Mouse (Mus musculus) forebrain, embryonic 15.5 days (tissue): ENCODE results near the gene Casq1. TPM values are rescaled to one million over a fixed set of nuclear protein-coding genes. Genes with fewer than 3 reads are reported as not detected.
A peak's percentile ranks its signal among the peaks of the same experiment; 100 is the strongest.

Experiments used
- ATAC-seq: fragments of 200-750 bp; cut with Nextera tagmentation; replicated peaks from 2 replicates; pipeline ENCODE4 v1.8.0; 2017; ENCODE audit warnings: mild to moderate bottlenecking, moderate TSS enrichment, moderate library complexity
- H3K27ac ChIP-seq: fragments of 300-500 bp; sonication (generic); replicated peaks from 2 replicates; pipeline ENCODE4 v1.5.1; 2015; ENCODE audit warnings: mild to moderate bottlenecking, inconsistent platforms
- H3K27me3 ChIP-seq: fragments of 300-500 bp; sonication (generic); 2 replicates; pipeline ENCODE4 v1.6.1; 2015; ENCODE audit warnings: inconsistent platforms
- H3K36me3 ChIP-seq: fragments of 300-500 bp; sonication (generic); 2 replicates; pipeline ENCODE4 v1.6.1; 2015; ENCODE audit warnings: mild to moderate bottlenecking, inconsistent platforms
- H3K4me1 ChIP-seq: fragments of 300-500 bp; sonication (generic); 2 replicates; pipeline ENCODE4 v1.6.1; 2015; ENCODE audit warnings: inconsistent platforms
- H3K4me2 ChIP-seq: fragments of 300-500 bp; sonication (generic); replicated peaks from 2 replicates; pipeline ENCODE4 v1.6.1; 2015; ENCODE audit warnings: mild to moderate bottlenecking, inconsistent platforms
- H3K4me3 ChIP-seq: fragments of 300-500 bp; sonication (generic); 2 replicates; pipeline ENCODE4 v1.5.1; 2015; ENCODE audit warnings: mild to moderate bottlenecking, inconsistent platforms
- H3K9ac ChIP-seq: fragments of 300-500 bp; sonication (generic); replicated peaks from 2 replicates; pipeline ENCODE4 v1.6.1; 2015; ENCODE audit warnings: mild to moderate bottlenecking, inconsistent platforms
- H3K9me3 ChIP-seq: fragments of 300-500 bp; sonication (generic); 2 replicates; pipeline ENCODE4 v1.6.1; 2016; ENCODE audit warnings: inconsistent platforms
- WGBS: fragments of 180-500 bp; shearing (Covaris S2); methylation state at CpG from one replicate; pipeline ENCODE4 v1.1.7; 2015; ENCODE audit warnings: mixed read lengths; 5-methylcytosine and 5-hydroxymethylcytosine counted together
- polyA plus RNA-seq: library from polyadenylated mRNA; unstranded; fragments of >200 nt; fragmentation: Nextera tagmentation; extraction: Ambion mirVana; gene quantifications from 2 replicates; pipeline ENCODE4 v1.2.1, GENCODE M21; 2015

Gene Casq1
- polyA plus RNA-seq, 1 experiment from 2014 or later = 6.4 TPM

DNA sequence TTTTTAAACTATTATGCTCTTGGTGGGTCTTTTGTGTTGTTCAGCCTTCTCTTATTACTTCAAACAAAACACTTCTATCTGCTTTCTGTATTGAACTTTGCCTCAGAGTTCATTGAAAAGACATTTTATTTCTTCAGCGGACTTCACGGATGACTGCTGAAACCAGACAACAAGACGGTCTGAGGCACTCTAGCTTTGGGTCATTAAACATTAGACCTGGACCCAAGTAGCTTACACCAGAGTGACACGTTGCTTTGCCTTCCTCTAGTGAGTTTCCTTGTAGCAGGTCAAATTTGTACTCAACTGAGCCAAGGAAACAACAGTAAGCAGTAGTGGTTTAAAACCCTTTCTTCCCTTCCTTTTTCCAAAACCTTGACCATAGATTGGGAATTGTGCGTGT is 51.8 kb downstream of the Casq1 start:
- Histone ChIP-seq H3K9ac (no peak overlapping the region), H3K9me3 (no peaks in the 10 kb centered on the region), H3K36me3 (peaks cover 48% of the 10 kb centered on the region), H3K4me2 (no peak overlapping the region), H3K4me1 (peaks cover 11% of the 10 kb centered on the region), H3K27ac (no peak overlapping the region), H3K4me3 (no peak overlapping the region), H3K27me3 (no peaks in the 10 kb centered on the region)
- ATAC-seq = no peak
- WGBS = 65% methylated on average over 5 of the region's 5 CpGs

DNA sequence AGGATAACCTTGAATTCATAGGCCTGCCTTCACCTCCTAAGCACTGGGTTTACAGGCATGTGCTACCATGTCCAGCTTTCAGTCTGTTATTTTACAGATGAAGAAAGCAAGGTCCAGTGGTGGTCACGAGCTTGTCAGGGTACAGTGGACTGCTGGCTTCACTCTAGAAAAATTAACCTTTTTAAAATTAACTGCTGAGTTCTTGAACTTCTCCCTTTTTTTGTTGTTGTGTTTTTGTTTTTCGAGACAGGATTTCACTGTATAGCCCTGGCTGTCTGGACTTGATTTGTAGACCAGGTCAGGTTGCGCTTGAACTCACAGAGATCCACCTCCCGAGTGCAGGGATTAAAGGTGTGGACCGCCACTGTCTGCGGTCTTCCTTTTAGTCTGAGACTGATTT is 56.7 kb downstream of the Casq1 start:
- H3K9me3 ChIP-seq = no peaks in the 10 kb centered on the region
- no peaks in the 10 kb centered on the region for H3K27me3 ChIP-seq
- H3K4me2 ChIP-seq = no peak overlapping the region

DNA sequence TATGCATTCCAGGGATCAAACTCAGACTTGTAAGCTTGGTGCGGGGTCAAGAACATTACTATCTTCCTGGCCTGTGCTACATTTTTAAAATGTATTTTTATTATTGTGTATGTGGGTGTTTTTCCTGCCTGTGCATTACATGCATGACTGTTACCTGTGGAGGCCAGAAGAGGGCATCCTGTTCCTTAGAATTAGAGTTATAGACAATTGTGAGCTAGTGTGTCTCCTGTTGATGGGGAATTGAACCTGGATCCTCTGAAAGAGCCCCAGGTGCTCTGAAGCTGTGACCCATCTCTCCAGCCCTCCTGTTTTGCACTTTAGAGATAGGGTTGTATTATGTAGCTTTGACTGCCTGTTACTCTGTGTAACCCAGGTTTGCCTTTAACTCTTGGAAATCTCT is 57.7 kb downstream of the Casq1 start:
- Histone ChIP-seq H3K4me3 (no peak overlapping the region), H3K36me3 (peaks cover 7% of the 10 kb centered on the region; the same call in 1 of the 2 replicates), H3K4me1 (peaks cover 6% of the 10 kb centered on the region), H3K9ac (no peak overlapping the region), H3K27me3 (no peaks in the 10 kb centered on the region), H3K9me3 (no peaks in the 10 kb centered on the region), H3K27ac (no peak overlapping the region), H3K4me2 (no peak overlapping the region)
- 97% methylated on average over 1 of the region's 1 CpGs for WGBS
- 0 out of 2 replicates have a peak, but pooled peaks have one; percentile 57 for ATAC-seq

More for the DNA sequence above, 56.7 kb downstream of the Casq1 start:
- H3K4me1 ChIP-seq = peaks cover 6% of the 10 kb centered on the region
- no peak overlapping the region for H3K27ac ChIP-seq
- H3K36me3 ChIP-seq = peaks cover 16% of the 10 kb centered on the region
- ATAC-seq = no peak
- 90% methylated on average over 6 of the region's 6 CpGs for whole genome bisulfite sequencing
- H3K4me3 ChIP-seq = no peak overlapping the region
- no peak overlapping the region for H3K9ac ChIP-seq

DNA sequence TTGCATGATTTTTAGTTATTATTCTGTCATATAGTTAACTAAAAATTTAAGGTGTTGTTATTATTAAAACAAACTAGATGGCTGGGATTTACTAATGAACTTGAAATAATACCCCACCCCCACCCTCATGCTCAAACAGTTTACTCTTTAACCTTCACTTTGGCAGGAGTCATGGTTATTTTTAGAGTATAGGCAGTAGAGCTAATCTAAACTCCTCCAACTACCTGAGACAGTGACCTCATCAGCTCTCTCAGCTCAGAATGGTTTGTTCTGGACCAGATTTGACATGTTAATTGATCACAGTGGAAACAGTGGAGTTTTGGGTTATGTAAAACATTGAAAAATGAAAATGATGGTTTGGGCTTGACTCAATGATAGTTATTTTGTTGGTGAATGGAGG is 59.2 kb downstream of the Casq1 start:
- peaks cover 12% of the 10 kb centered on the region for H3K36me3 ChIP-seq
- H3K27ac ChIP-seq = no peak overlapping the region
- H3K4me1 ChIP-seq = peaks cover 6% of the 10 kb centered on the region
- ATAC-seq = no peak
- H3K9me3 ChIP-seq = no peaks in the 10 kb centered on the region
- no peak overlapping the region for H3K4me3 ChIP-seq
- H3K9ac ChIP-seq = no peak overlapping the region
- no peaks in the 10 kb centered on the region for H3K27me3 ChIP-seq
- H3K4me2 ChIP-seq = no peak overlapping the region

DNA sequence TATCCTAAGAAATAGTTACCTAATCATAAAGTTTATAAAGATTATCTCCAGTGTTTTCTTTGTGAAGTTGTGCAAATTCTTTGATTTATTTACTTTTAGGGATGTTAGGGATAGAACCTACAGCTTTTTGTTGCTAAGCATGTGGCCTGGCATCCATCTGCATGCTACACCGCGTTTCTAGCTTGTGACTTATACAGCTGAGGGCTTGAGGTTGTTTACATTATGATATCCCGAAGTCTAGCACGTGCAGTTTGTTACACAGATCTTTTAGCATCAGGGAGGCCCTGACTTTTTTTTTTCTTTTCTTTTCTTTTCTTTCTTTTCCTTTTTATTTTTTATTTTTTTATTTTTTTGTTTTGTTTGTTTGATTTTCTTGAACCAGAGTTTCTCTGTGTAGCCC is 59.7 kb downstream of the Casq1 start:
- H3K9ac ChIP-seq = no peak overlapping the region
- H3K36me3 ChIP-seq = peaks cover 14% of the 10 kb centered on the region
- no peak overlapping the region for H3K27ac ChIP-seq
- no peaks in the 10 kb centered on the region for H3K9me3 ChIP-seq
- ATAC-seq = no peak
- no peak overlapping the region for H3K4me3 ChIP-seq
- WGBS = 81% methylated on average over 4 of the region's 4 CpGs
- H3K27me3 ChIP-seq = no peaks in the 10 kb centered on the region
- H3K4me1 ChIP-seq = peaks cover under 1% of the 10 kb centered on the region; the same call in 1 of the 2 replicates
- H3K4me2 ChIP-seq = no peak overlapping the region

Other genes starting within 250 kb of the Casq1 start
- gene Vangl2, start 191.4 kb downstream of the Casq1 start, polyA plus RNA-seq = 48.0 and 51.5 TPM in 2 replicates
- 3.9 and 4.6 TPM in 2 replicates for gene Nhlh1, start 162.3 kb downstream of the Casq1 start, polyA plus RNA-seq
- gene Copa, start 137.3 kb downstream of the Casq1 start, polyA plus RNA-seq = 207 TPM in 2 replicates
- 104 and 105 TPM in 2 replicates for gene Ncstn, start 137.1 kb downstream of the Casq1 start, polyA plus RNA-seq
- 155 and 160 TPM in 2 replicates for gene Pex19, start 93.1 kb downstream of the Casq1 start, polyA plus RNA-seq
- 104 and 109 TPM in 2 replicates for gene Dcaf8, start 71.8 kb downstream of the Casq1 start, polyA plus RNA-seq
- gene Pea15a, start 13.1 kb downstream of the Casq1 start, polyA plus RNA-seq = 462 and 488 TPM in 2 replicates
- 0.09 and 0.10 TPM in 2 replicates for gene Atp1a4, start 38.5 kb upstream of the Casq1 start, polyA plus RNA-seq
- 137 and 162 TPM in 2 replicates for gene Igsf8, start 41.8 kb upstream of the Casq1 start, polyA plus RNA-seq
- 32.2 and 33.1 TPM in 2 replicates for gene Atp1a2, start 78.2 kb upstream of the Casq1 start, polyA plus RNA-seq
- 3.4 and 3.5 TPM in 2 replicates for gene Kcnj9, start 109.5 kb upstream of the Casq1 start, polyA plus RNA-seq
- 1.7 and 1.9 TPM in 2 replicates for gene Kcnj10, start 121.3 kb upstream of the Casq1 start, polyA plus RNA-seq
- 4.7 TPM in 2 replicates for gene Pigm, start 156.7 kb upstream of the Casq1 start, polyA plus RNA-seq